Comparison of ENCODE assay signal across 17 mouse cellular contexts in the genomic region with DNA sequence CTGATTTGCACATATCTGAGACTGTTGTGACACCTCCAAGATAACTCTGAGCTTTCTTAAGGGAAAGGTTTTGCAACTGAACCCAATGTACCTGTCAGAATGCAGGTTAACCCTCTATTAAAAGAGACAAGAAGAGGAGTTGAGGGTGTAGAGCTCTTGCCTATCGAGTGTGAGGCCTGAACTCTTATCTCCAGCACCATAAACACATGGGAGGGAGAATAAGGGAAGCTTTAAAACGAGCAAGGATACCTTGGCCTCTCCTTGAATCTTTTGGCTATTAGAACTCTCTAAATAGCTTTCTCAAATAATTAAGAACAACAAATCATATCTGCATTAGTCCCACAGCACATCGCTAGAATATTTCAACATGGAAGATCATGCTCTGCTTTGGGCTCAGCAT.
"Had no signal": no experiment of that assay in that cellular context is flagged by ENCODE, and none has a peak within 500 bp of the region (broad histone marks: within the 10 kb centered on the region; RNA-seq: fewer than 3 reads in every experiment).

No protein-coding gene starts in this region.

- H3K4me1 ChIP-seq: limb, embryonic 10.5 days; limb, embryonic 13.5 days had no signal

- H3K36me3 ChIP-seq: kidney, embryonic 15.5 days; limb, embryonic 10.5 days had no signal

- H3K27me3 ChIP-seq: kidney, embryonic 15.5 days; limb, embryonic 13.5 days had no signal

- DNase-seq: kidney, adult 11 months; kidney, adult 8-10 months; kidney, postnatal 10 days; kidney, postnatal 4 days; layer of hippocampus, adult 9-11 months; lung, adult 2 months; lung, postnatal 14 days; midbrain, embryonic 14.5 days; right cerebral cortex, adult 18-20 months; right cerebral cortex, postnatal 14 days; right cerebral cortex, postnatal 4 days; thymus, adult 2 months; thymus, postnatal 14 days; thymus, postnatal 4 days had no signal

- H3K4me3 ChIP-seq: kidney, embryonic 15.5 days; limb, embryonic 10.5 days; limb, embryonic 13.5 days had no signal

- H3K9me3 ChIP-seq: kidney, embryonic 15.5 days; limb, embryonic 10.5 days; limb, embryonic 13.5 days had no signal
